Mouse (Mus musculus) forebrain, embryonic 12.5 days (tissue): Measurements from ENCODE around the gene Brinp3. TPM values are rescaled to one million over a fixed set of nuclear protein-coding genes. Genes with fewer than 3 reads are reported as not detected.

ENCODE experiments used
- ATAC-seq: fragments of 200-750 bp; cut with Nextera tagmentation; 2 replicates; pipeline ENCODE4 v1.8.0; 2017; ENCODE audit warnings: moderate TSS enrichment; ENCODE audit not compliant: low FRiP score
- H3K27ac ChIP-seq: fragments of 300-500 bp; sonication (generic); 2 replicates; pipeline ENCODE4 v1.5.1; 2016; ENCODE audit warnings: mild to moderate bottlenecking
- H3K27me3 ChIP-seq: fragments of 300-500 bp; sonication (generic); 2 replicates; pipeline ENCODE4 v1.6.1; 2016; ENCODE audit warnings: mild to moderate bottlenecking
- H3K36me3 ChIP-seq: fragments of 300-500 bp; sonication (generic); replicated peaks from 2 replicates; pipeline ENCODE4 v1.6.1; 2016; ENCODE audit warnings: mild to moderate bottlenecking
- H3K4me1 ChIP-seq: fragments of 300-500 bp; sonication (generic); 2 replicates; pipeline ENCODE4 v1.6.1; 2016
- H3K4me2 ChIP-seq: fragments of 300-500 bp; sonication (generic); 2 replicates; pipeline ENCODE4 v1.6.1; 2016; ENCODE audit warnings: mild to moderate bottlenecking, moderate library complexity
- H3K4me3 ChIP-seq: fragments of 300-500 bp; sonication (generic); replicated peaks from 2 replicates; pipeline ENCODE4 v1.5.1; 2016; ENCODE audit warnings: mild to moderate bottlenecking
- H3K9ac ChIP-seq: fragments of 300-500 bp; sonication (generic); 2 replicates; pipeline ENCODE4 v1.6.1; 2016; ENCODE audit warnings: mild to moderate bottlenecking
- H3K9me3 ChIP-seq: fragments of 300-500 bp; sonication (generic); 2 replicates; pipeline ENCODE4 v1.6.1; 2016
- WGBS: fragments of 180-500 bp; shearing (Covaris S2); methylation state at CpG from one replicate; pipeline ENCODE4 v1.1.7; 2016; 5-methylcytosine and 5-hydroxymethylcytosine counted together
- polyA plus RNA-seq: library from polyadenylated mRNA; unstranded; fragments of >200 nt; fragmentation: Nextera tagmentation; extraction: Ambion mirVana; gene quantifications from 2 replicates; pipeline ENCODE4 v1.2.1, GENCODE M21; 2016

The Brinp3 gene
- 2.1 and 3.2 TPM in 2 replicates for polyA plus RNA-seq

- peaks cover 11% of the 10 kb centered on the region; the same call in 1 of the 2 replicates for H3K4me1 ChIP-seq
- H3K36me3 ChIP-seq: no peaks in the 10 kb centered on the region
- peak within 1 kb of the TSS; percentile 42 for H3K4me3 ChIP-seq
- H3K27ac ChIP-seq: no peak within 1 kb of the TSS
- H3K9ac ChIP-seq: peak within 1 kb of the TSS; percentile 56
- peak; percentile 36; the same call in 1 of the 2 replicates for ATAC-seq
- no peaks in the 10 kb centered on the region for H3K9me3 ChIP-seq
- peaks cover 18% of the 10 kb centered on the region for H3K27me3 ChIP-seq
- H3K4me2 ChIP-seq: peak within 1 kb of the TSS; percentile 72
- 2% methylated on average over 19 of the region's 19 CpGs for WGBS
Observed at GRCm38 (mm10) chr1:146494681-146495331, at the start of gene Brinp3. TSS of gene Brinp3 (plus strand) at chr1:146494760.

- Histone ChIP-seq H3K36me3 (no peaks in the 10 kb centered on the region), H3K4me3 (peak overlapping the region; percentile 42), H3K9ac (peak overlapping the region; percentile 56), H3K4me1 (peaks cover 11% of the 10 kb centered on the region; the same call in 1 of the 2 replicates), H3K9me3 (no peaks in the 10 kb centered on the region), H3K27me3 (peaks cover 18% of the 10 kb centered on the region), H3K27ac (no peak overlapping the region), H3K4me2 (peak overlapping the region; percentile 72)
- 6% methylated on average over 7 of the region's 7 CpGs for WGBS
- ATAC-seq: no peak
Observed at GRCm38 (mm10) chr1:146494221-146494620, 339 bp upstream of the Brinp3 start.

GRCm38 (mm10) chr1:146495386-146495785 lies 826 bp downstream of the Brinp3 start:
- H3K4me1 ChIP-seq: peaks cover 11% of the 10 kb centered on the region; the same call in 1 of the 2 replicates
- H3K9ac ChIP-seq: peak overlapping the region; percentile 56; the same call in 1 of the 2 replicates
- H3K4me2 ChIP-seq: peak overlapping the region; percentile 72
- WGBS: 5% methylated on average over 3 of the region's 3 CpGs
- ATAC-seq: no peak
- no peaks in the 10 kb centered on the region for H3K36me3 ChIP-seq
- H3K27ac ChIP-seq: no peak overlapping the region
- H3K4me3 ChIP-seq: peak overlapping the region; percentile 42
- H3K27me3 ChIP-seq: peaks cover 18% of the 10 kb centered on the region
- H3K9me3 ChIP-seq: no peaks in the 10 kb centered on the region

- H3K27ac ChIP-seq: no peak overlapping the region
Observed at GRCm38 (mm10) chr1:146497381-146498081, 3.0 kb downstream of the Brinp3 start.

GRCm38 (mm10) chr1:146498085-146498779 lies 3.7 kb downstream of the Brinp3 start:
- H3K36me3 ChIP-seq: no peaks in the 10 kb centered on the region
- H3K27me3 ChIP-seq: peaks cover 18% of the 10 kb centered on the region
- peaks cover 11% of the 10 kb centered on the region; the same call in 1 of the 2 replicates for H3K4me1 ChIP-seq
- H3K4me2 ChIP-seq: peak overlapping the region; percentile 92
- no peak overlapping the region for H3K27ac ChIP-seq
- peak overlapping the region; percentile 55 for H3K9ac ChIP-seq
- ATAC-seq: peak; percentile 40; the same call in 1 of the 2 replicates
- H3K4me3 ChIP-seq: peak overlapping the region; percentile 54
- no peaks in the 10 kb centered on the region for H3K9me3 ChIP-seq
- under 1% methylated on average over 16 of the region's 16 CpGs for WGBS

More at GRCm38 (mm10) chr1:146497381-146498081, 3.0 kb downstream of the Brinp3 start:
- Histone ChIP-seq H3K4me2 (peak overlapping the region; percentile 92), H3K36me3 (no peaks in the 10 kb centered on the region), H3K9ac (peak overlapping the region; percentile 55), H3K4me1 (peaks cover 11% of the 10 kb centered on the region; the same call in 1 of the 2 replicates), H3K9me3 (no peaks in the 10 kb centered on the region), H3K27me3 (peaks cover 18% of the 10 kb centered on the region), H3K4me3 (peak overlapping the region; percentile 54)
- under 1% methylated on average over 28 of the region's 28 CpGs for WGBS
- ATAC-seq: peak; percentile 85

- peak overlapping the region; percentile 54 for H3K4me3 ChIP-seq
- H3K4me2 ChIP-seq: peak overlapping the region; percentile 92
- H3K9ac ChIP-seq: no peak overlapping the region
Observed at GRCm38 (mm10) chr1:146498780-146499114, 4.2 kb downstream of the Brinp3 start.

GRCm38 (mm10) chr1:146515377-146515776 lies 20.8 kb downstream of the Brinp3 start:
- H3K4me2 ChIP-seq: no peak overlapping the region
- no peaks in the 10 kb centered on the region for H3K27me3 ChIP-seq
- WGBS: 77% methylated on average over 2 of the region's 2 CpGs
- no peaks in the 10 kb centered on the region for H3K9me3 ChIP-seq
- no peaks in the 10 kb centered on the region for H3K36me3 ChIP-seq
- H3K4me3 ChIP-seq: no peak overlapping the region
- H3K9ac ChIP-seq: no peak overlapping the region
- no peak for ATAC-seq
- no peak overlapping the region for H3K27ac ChIP-seq
- no peaks in the 10 kb centered on the region for H3K4me1 ChIP-seq

More at GRCm38 (mm10) chr1:146498780-146499114, 4.2 kb downstream of the Brinp3 start:
- Histone ChIP-seq H3K27ac (no peak overlapping the region), H3K36me3 (no peaks in the 10 kb centered on the region), H3K27me3 (peaks cover 18% of the 10 kb centered on the region), H3K9me3 (no peaks in the 10 kb centered on the region), H3K4me1 (peaks cover 11% of the 10 kb centered on the region; the same call in 1 of the 2 replicates)
- ATAC-seq: no peak
- 14% methylated on average over 1 of the region's 1 CpGs for WGBS

GRCm38 (mm10) chr1:146523727-146524573 lies 29.4 kb downstream of the Brinp3 start:
- ATAC-seq: 0 out of 2 replicates have a peak, but pooled peaks have one; percentile 27
- WGBS: 49% methylated on average over 11 of the region's 11 CpGs
- no peak overlapping the region for H3K9ac ChIP-seq
- H3K9me3 ChIP-seq: no peaks in the 10 kb centered on the region
- no peaks in the 10 kb centered on the region for H3K27me3 ChIP-seq
- H3K27ac ChIP-seq: no peak overlapping the region
- H3K4me1 ChIP-seq: no peaks in the 10 kb centered on the region
- no peak overlapping the region for H3K4me3 ChIP-seq
- no peak overlapping the region for H3K4me2 ChIP-seq
- no peaks in the 10 kb centered on the region for H3K36me3 ChIP-seq

GRCm38 (mm10) chr1:146528572-146528971 lies 34.0 kb downstream of the Brinp3 start:
- ATAC-seq: no peak
- Histone ChIP-seq H3K36me3 (no peaks in the 10 kb centered on the region), H3K4me2 (no peak overlapping the region), H3K27ac (no peak overlapping the region), H3K4me1 (no peaks in the 10 kb centered on the region), H3K4me3 (no peak overlapping the region), H3K9ac (no peak overlapping the region), H3K27me3 (no peaks in the 10 kb centered on the region), H3K9me3 (no peaks in the 10 kb centered on the region)

GRCm38 (mm10) chr1:146546847-146547428 lies 52.4 kb downstream of the Brinp3 start:
- no peaks in the 10 kb centered on the region for H3K27me3 ChIP-seq
- H3K4me1 ChIP-seq: no peaks in the 10 kb centered on the region
- H3K9ac ChIP-seq: no peak overlapping the region
- no peak overlapping the region for H3K4me3 ChIP-seq
- 78% methylated on average over 2 of the region's 2 CpGs for WGBS
- H3K27ac ChIP-seq: no peak overlapping the region
- no peak overlapping the region for H3K4me2 ChIP-seq
- no peaks in the 10 kb centered on the region for H3K9me3 ChIP-seq
- no peaks in the 10 kb centered on the region for H3K36me3 ChIP-seq
- no peak for ATAC-seq

- Histone ChIP-seq H3K9me3 (no peaks in the 10 kb centered on the region), H3K27me3 (no peaks in the 10 kb centered on the region), H3K9ac (no peak overlapping the region), H3K4me1 (no peaks in the 10 kb centered on the region), H3K36me3 (no peaks in the 10 kb centered on the region), H3K4me2 (no peak overlapping the region), H3K27ac (no peak overlapping the region), H3K4me3 (no peak overlapping the region)
- ATAC-seq: no peak
Observed at GRCm38 (mm10) chr1:146556982-146557381, 62.4 kb downstream of the Brinp3 start.
